Mouse (Mus musculus) G1E (cell line): ENCODE results near the gene Mtmr12.

ENCODE experiments used
- CTCF ChIP-seq: IDR thresholded peaks from 2 replicates; pipeline ENCODE4 v1.5.1; 2012; ENCODE audit warnings: low read depth, low read length, inconsistent platforms, mixed read lengths
- GATA1 ChIP-seq: IDR thresholded peaks from 2 replicates; pipeline ENCODE4 v1.6.1; 2012; ENCODE audit warnings: borderline replicate concordance, low read length, inconsistent platforms, mixed read lengths
- POLR2AphosphoS5 ChIP-seq: IDR thresholded peaks from 2 replicates; pipeline ENCODE4 v1.6.1; 2012; ENCODE audit warnings: low read depth, low read length, inconsistent platforms; ENCODE audit not compliant: insufficient replicate concordance
- TAL1 ChIP-seq: conservative IDR thresholded peaks from 2 replicates; pipeline ENCODE4 v1.6.1; 2012; ENCODE audit warnings: low read depth, low read length, inconsistent platforms, mixed read lengths

- no peak for TF ChIP-seq CTCF
- no peak for TF ChIP-seq GATA1
- no peak for TF ChIP-seq TAL1
- no peak for TF ChIP-seq POLR2AphosphoS5
These were observed at the start of gene Mtmr12 for GRCm38 (mm10) chr15:12204319-12205159.
